Mouse (Mus musculus): ENCODE results near the gene Gm42372.
A peak's percentile ranks its signal among the peaks of the same experiment; 100 is the strongest.

DNA sequence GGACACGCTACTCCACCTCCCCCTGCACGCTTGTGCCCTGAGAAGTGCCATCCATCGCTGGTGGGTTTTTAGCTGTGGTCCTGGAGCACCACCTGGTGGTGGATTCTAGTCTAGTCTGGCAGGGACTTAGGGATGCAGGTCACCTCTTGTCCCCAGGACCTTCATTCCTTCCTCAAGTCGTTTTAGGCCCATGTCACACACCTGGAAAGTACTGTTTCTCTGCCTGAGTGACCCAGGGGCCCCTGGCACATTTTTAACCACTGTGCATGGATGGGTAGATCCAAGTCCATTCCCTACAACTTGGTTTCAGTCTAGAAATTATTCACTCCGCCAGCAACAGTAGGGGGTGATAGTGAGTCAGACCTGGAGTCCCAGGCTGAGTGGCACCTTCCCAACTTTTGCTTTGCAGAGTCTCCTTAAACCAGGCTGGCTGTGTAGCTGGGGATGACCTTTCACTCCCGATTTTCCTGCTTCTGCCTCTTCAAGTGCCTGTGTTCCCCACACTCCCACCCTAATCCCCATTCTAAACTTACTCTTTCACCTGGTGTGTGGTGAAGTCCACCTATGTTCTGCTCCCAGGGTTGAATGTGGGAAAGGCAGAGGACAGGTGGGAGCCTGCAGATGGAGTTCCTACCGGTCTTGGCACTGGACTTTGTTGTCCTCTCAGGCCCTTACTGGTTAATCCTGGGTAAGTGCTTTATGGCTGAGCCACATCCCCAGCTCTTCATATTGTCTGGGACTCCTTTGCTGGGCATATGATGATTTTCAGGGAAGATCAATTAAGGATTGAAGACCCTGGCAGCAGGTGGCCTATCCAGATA is 19.7 kb downstream of the Gm42372 start:
- TF ChIP-seq CTCF (IDR thresholded peaks at IDR 0.05; ENCODE audit: low read depth) (peak; percentile 91), EP300 (IDR thresholded peaks at IDR 0.05; ENCODE audit: low read depth) (no peak)
